Mouse (Mus musculus): ENCODE results near the gene Gm5862. TPM values are rescaled to one million over a fixed set of nuclear protein-coding genes. Genes with fewer than 3 reads are reported as not detected.

Gm5862 gene
- polyA plus RNA-seq (2012) = not detected in 2 replicates

DNA sequence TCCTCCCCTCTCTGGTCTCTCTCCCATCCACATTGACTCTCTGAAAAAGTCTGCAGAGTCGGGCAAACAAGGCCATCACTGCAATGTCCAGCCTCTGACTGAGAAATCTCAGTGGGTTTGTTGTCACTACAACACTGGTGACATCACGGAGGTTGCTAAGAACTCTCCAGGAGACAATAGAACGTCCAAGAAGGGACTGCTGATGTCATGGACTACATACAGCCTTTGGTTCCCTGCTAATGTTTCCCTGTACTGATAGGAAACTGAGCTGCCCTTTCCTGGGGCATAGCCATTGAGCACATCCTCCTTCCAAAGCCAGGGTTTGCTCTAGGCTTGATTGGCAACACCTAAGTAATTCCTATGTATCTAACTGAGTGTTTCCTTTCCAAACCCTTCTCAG is at the start of gene Gm5862:
Gene Gm5862 (minus strand): TSS at position 101 of the 400 bp plus-strand sequence.

GRCm38 (mm10) chr5:26058481-26058880 is 35.8 kb upstream of the Gm5862 start, which contains the start of gene Gm7347:
Gm7347 (minus strand) TSS chr5:26058581.

DNA sequence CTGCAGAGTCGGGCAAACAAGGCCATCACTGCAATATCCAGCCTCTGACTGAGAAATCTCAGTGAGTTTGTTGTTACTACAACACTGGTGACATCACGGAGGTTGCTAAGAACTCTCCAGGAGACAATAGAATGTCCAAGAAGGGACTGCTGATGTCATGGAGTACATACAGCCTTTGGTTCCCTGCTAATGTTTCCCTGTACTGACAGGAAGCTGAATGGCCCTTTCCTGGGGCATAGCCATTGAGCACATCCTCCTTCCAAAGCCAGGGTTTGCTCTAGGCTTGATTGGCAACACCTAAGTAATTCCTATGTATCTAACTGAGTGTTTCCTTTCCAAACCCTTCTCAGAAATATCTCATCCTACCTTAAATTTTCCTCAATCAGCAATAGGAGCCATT is 16.7 kb upstream of the Gm5862 start, which contains the start of gene Speer4a:
Gene Speer4a (minus strand): TSS at position 101 of the 400 bp plus-strand sequence.

DNA sequence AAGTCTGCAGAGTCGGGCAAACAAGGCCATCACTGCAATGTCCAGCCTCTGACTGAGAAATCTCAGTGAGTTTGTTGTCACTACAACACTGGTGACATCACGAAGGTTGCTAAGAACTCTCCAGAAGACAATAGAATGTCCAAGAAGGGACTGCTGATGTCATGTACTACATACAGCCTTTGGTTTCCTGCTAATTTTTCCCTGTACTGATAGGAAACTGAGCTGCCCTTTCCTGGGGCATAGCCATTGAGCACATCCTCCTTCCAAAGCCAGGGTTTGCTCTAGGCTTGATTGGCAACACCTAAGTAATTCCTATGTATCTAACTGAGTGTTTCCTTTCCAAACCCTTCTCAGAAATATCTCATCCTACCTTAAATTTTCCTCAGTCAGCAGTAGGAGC is 18.0 kb downstream of the Gm5862 start, which contains the start of gene Gm1979:
Gene Gm1979 (minus strand): TSS at position 101 of the 400 bp plus-strand sequence.

DNA sequence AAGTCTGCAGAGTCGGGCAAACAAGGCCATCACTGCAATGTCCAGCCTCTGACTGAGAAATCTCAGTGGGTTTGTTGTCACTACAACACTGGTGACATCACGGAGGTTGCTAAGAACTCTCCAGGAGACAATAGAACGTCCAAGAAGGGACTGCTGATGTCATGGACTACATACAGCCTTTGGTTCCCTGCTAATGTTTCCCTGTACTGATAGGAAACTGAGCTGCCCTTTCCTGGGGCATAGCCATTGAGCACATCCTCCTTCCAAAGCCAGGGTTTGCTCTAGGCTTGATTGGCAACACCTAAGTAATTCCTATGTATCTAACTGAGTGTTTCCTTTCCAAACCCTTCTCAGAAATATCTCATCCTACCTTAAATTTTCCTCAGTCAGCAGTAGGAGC is 34.2 kb downstream of the Gm5862 start, which contains the start of gene Gm21698:
Gene Gm21698 (minus strand): TSS at position 101 of the 400 bp plus-strand sequence.

GRCm38 (mm10) chr5:25972563-25972962 is 50.2 kb downstream of the Gm5862 start, which contains the start of gene Gm21680:
Gm21680 (minus strand) TSS chr5:25972663.

Other genes starting within 250 kb of the Gm5862 start
- 0.02 TPM in 1 of 2 replicates, not detected in the other for gene Gm21663, start 80.5 kb downstream of the Gm5862 start, polyA plus RNA-seq (2012)
- gene Gm21671, start 68.5 kb downstream of the Gm5862 start, polyA plus RNA-seq (2012) = not detected in 2 replicates
- not detected in 2 replicates for gene Gm21680, start 50.3 kb downstream of the Gm5862 start, polyA plus RNA-seq (2012)
- gene Gm21698, start 34.3 kb downstream of the Gm5862 start, polyA plus RNA-seq (2012) = not detected in 2 replicates
- gene Gm1979, start 18.1 kb downstream of the Gm5862 start, polyA plus RNA-seq (2012) = not detected in 2 replicates
- gene Speer4a, start 16.6 kb upstream of the Gm5862 start, polyA plus RNA-seq (2012) = not detected in 2 replicates
- not detected in 2 replicates for gene Gm7347, start 35.7 kb upstream of the Gm5862 start, polyA plus RNA-seq (2012)
- gene Gm10471, start 66.4 kb upstream of the Gm5862 start, polyA plus RNA-seq (2012) = not detected in 2 replicates
- 0.01 TPM in 1 of 2 replicates, not detected in the other for gene 5031410I06Rik, start 82.4 kb upstream of the Gm5862 start, polyA plus RNA-seq (2012)
- not detected in 2 replicates for gene Gm10220, start 98.5 kb upstream of the Gm5862 start, polyA plus RNA-seq (2012)
- gene Gm7361, start 234.8 kb upstream of the Gm5862 start, polyA plus RNA-seq (2012) = not detected in 2 replicates

Measured in megakaryocyte-erythroid progenitor cell, adult 5 weeks (primary cell).